Mouse (Mus musculus) heart, adult 2 months (tissue): ENCODE data around the gene Tk1.

Source experiments
- CTCF ChIP-seq: fragments of 200-600 bp; IDR thresholded peaks from 2 replicates; pipeline ENCODE4 v1.8.1; 2022; ENCODE audit warnings: antibody characterized with exemption, mild to moderate bottlenecking, moderate library complexity
- POLR2A ChIP-seq: fragments of 200-500 bp; IDR thresholded peaks from 2 replicates; pipeline ENCODE4 v1.6.1; 2011; ENCODE audit warnings: mild to moderate bottlenecking, low read depth, low read length, control low read depth; ENCODE audit not compliant: insufficient read depth

- no peak for TF ChIP-seq CTCF
- no peak for TF ChIP-seq POLR2A
Measured at GRCm38 (mm10) chr11:117806781-117807180, 19.1 kb downstream of the Tk1 start.
